Mouse (Mus musculus) bone marrow macrophage, adult 2 months (primary cell): ENCODE measurements around the gene Pspn.

ENCODE experiments used
- CTCF ChIP-seq: IDR thresholded peaks from 2 replicates; pipeline ENCODE4 v1.5.1; 2012; ENCODE audit warnings: low read depth, mild to moderate bottlenecking, low read length, moderate library complexity
- POLR2A ChIP-seq: IDR thresholded peaks from 2 replicates; pipeline ENCODE4 v1.6.1; 2012; ENCODE audit warnings: mild to moderate bottlenecking, low read depth, low read length, borderline replicate concordance

DNA sequence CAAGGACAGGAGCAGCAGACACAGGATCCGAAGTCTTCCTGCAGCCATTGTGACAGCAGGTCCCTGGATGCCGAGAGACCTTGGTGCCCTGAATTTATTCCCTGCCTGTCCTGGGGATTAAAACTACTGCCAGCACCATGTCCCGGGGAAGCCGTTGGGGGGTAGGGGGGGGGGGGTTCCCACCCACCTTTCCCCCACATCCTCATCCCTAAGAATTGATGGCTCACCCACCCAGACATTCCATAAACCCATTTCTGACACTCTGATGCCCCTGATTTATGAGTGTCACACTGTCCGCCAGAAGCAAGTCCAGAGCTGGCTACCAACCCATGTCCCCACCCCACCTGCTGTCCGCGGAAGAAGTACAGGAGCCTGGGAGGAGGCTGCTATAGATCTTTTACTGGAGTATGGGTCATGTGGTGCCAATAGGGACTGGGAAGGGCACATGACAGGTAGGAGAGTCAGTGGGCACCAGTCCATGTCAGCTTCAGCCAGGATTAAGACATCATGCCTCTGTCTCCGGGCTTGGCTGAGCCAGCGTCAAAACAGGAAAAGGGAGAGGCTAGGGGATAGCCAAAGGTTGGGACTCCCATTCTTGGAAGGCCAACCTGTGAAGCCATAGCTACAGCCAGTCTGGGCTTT, at the start of gene Pspn:
- TF ChIP-seq CTCF, result no peak
- TF ChIP-seq POLR2A, result no peak
